Mouse (Mus musculus): Measurements from ENCODE around the gene Gm20388.
"Not testable (repeated sequence)": the region's sequence is repeated elsewhere in the genome, so short reads cannot be mapped to it uniquely, and the experiment has no call there.

Gene Gm20388

GRCm38 (mm10) chr8:121300501-121301411 lies 1390.1 kb downstream of the Gm20388 start:
- DNase-seq (ENCODE audit: extremely low read depth, insufficient read length, low spot score): no peak

GRCm38 (mm10) chr8:121301431-121301830 lies 1390.8 kb downstream of the Gm20388 start:
- no peak for DNase-seq (ENCODE audit: extremely low read depth, insufficient read length, low spot score)

- no peak for DNase-seq (ENCODE audit: extremely low read depth, insufficient read length, low spot score)
Observed at GRCm38 (mm10) chr8:121301978-121302649, 1391.5 kb downstream of the Gm20388 start.

- no peak for DNase-seq (ENCODE audit: extremely low read depth, insufficient read length, low spot score)
Observed at GRCm38 (mm10) chr8:121307723-121308122, 1397.1 kb downstream of the Gm20388 start.

- no peak for DNase-seq (ENCODE audit: extremely low read depth, insufficient read length, low spot score)
Observed at GRCm38 (mm10) chr8:121310976-121311819, 1400.6 kb downstream of the Gm20388 start.

- DNase-seq (ENCODE audit: extremely low read depth, insufficient read length, low spot score): no peak
Observed at GRCm38 (mm10) chr8:121313458-121313857, 1402.8 kb downstream of the Gm20388 start.

GRCm38 (mm10) chr8:121314036-121314435 lies 1403.4 kb downstream of the Gm20388 start:
- DNase-seq (ENCODE audit: extremely low read depth, insufficient read length, low spot score): no peak

GRCm38 (mm10) chr8:121315569-121315968 lies 1404.9 kb downstream of the Gm20388 start:
- DNase-seq (ENCODE audit: extremely low read depth, insufficient read length, low spot score): no peak

- no peak for DNase-seq (ENCODE audit: extremely low read depth, insufficient read length, low spot score)
Observed at GRCm38 (mm10) chr8:121316009-121316408, 1405.4 kb downstream of the Gm20388 start.

- not testable (repeated sequence) for DNase-seq (ENCODE audit: extremely low read depth, insufficient read length, low spot score)
Observed at GRCm38 (mm10) chr8:121318756-121319155, 1408.1 kb downstream of the Gm20388 start.

GRCm38 (mm10) chr8:121319491-121319890 lies 1408.8 kb downstream of the Gm20388 start:
- DNase-seq (ENCODE audit: extremely low read depth, insufficient read length, low spot score): no peak

GRCm38 (mm10) chr8:121326164-121326910 lies 1415.7 kb downstream of the Gm20388 start:
- no peak for DNase-seq (ENCODE audit: extremely low read depth, insufficient read length, low spot score)

GRCm38 (mm10) chr8:121332436-121332835 lies 1421.8 kb downstream of the Gm20388 start:
- no peak for DNase-seq (ENCODE audit: extremely low read depth, insufficient read length, low spot score)

- no peak for DNase-seq (ENCODE audit: extremely low read depth, insufficient read length, low spot score)
Observed at GRCm38 (mm10) chr8:121334495-121335424, 1424.1 kb downstream of the Gm20388 start.

GRCm38 (mm10) chr8:121335684-121336083 lies 1425.0 kb downstream of the Gm20388 start:
- no peak for DNase-seq (ENCODE audit: extremely low read depth, insufficient read length, low spot score)

- DNase-seq (ENCODE audit: extremely low read depth, insufficient read length, low spot score): no peak
Observed at GRCm38 (mm10) chr8:121342931-121343330, 1432.3 kb downstream of the Gm20388 start.

- DNase-seq (ENCODE audit: extremely low read depth, insufficient read length, low spot score): no peak
Observed at GRCm38 (mm10) chr8:121344486-121344885, 1433.8 kb downstream of the Gm20388 start.

GRCm38 (mm10) chr8:121346175-121346574 lies 1435.5 kb downstream of the Gm20388 start:
- DNase-seq (ENCODE audit: extremely low read depth, insufficient read length, low spot score): no peak

- no peak for DNase-seq (ENCODE audit: extremely low read depth, insufficient read length, low spot score)
Observed at GRCm38 (mm10) chr8:121346862-121347261, 1436.2 kb downstream of the Gm20388 start.

All from 3134 (cell line).